Mouse (Mus musculus) neural tube, embryonic 15.5 days (tissue): ENCODE data around the gene Fam209. TPM values are rescaled to one million over a fixed set of nuclear protein-coding genes. Genes with fewer than 3 reads are reported as not detected.

ENCODE experiments used
- ATAC-seq: fragments of 200-750 bp; cut with Nextera tagmentation; 2 replicates; pipeline ENCODE4 v1.8.0; 2017; ENCODE audit warnings: mild to moderate bottlenecking, moderate TSS enrichment, moderate library complexity; ENCODE audit not compliant: low FRiP score
- H3K27ac ChIP-seq: fragments of 300-500 bp; sonication (generic); replicated peaks from 2 replicates; pipeline ENCODE4 v1.5.1; 2015; ENCODE audit warnings: mild to moderate bottlenecking, inconsistent platforms
- H3K27me3 ChIP-seq: fragments of 300-500 bp; sonication (generic); replicated peaks from 2 replicates; pipeline ENCODE4 v1.6.1; 2015; ENCODE audit warnings: inconsistent platforms
- H3K36me3 ChIP-seq: fragments of 300-500 bp; sonication (generic); 2 replicates; pipeline ENCODE4 v1.6.1; 2015; ENCODE audit warnings: inconsistent platforms
- H3K4me1 ChIP-seq: fragments of 300-500 bp; sonication (generic); 2 replicates; pipeline ENCODE4 v1.6.1; 2015; ENCODE audit warnings: inconsistent platforms
- H3K4me2 ChIP-seq: fragments of 300-500 bp; sonication (generic); 2 replicates; pipeline ENCODE4 v1.6.1; 2015; ENCODE audit warnings: inconsistent platforms, mild to moderate bottlenecking, moderate library complexity
- H3K4me3 ChIP-seq: fragments of 300-500 bp; sonication (generic); replicated peaks from 2 replicates; pipeline ENCODE4 v1.5.1; 2015; ENCODE audit warnings: mild to moderate bottlenecking, inconsistent platforms
- H3K9ac ChIP-seq: fragments of 300-500 bp; sonication (generic); replicated peaks from 2 replicates; pipeline ENCODE4 v1.6.1; 2015; ENCODE audit warnings: mild to moderate bottlenecking, inconsistent platforms
- H3K9me3 ChIP-seq: fragments of 300-500 bp; sonication (generic); replicated peaks from 2 replicates; pipeline ENCODE4 v1.6.1; 2016; ENCODE audit warnings: inconsistent platforms
- WGBS: fragments of 180-500 bp; shearing (Covaris S2); methylation state at CpG from one replicate; pipeline ENCODE4 v1.1.7; 2015; ENCODE audit warnings: mixed read lengths; 5-methylcytosine and 5-hydroxymethylcytosine counted together
- polyA plus RNA-seq: library from polyadenylated mRNA; unstranded; fragments of >200 nt; fragmentation: Nextera tagmentation; extraction: Ambion mirVana; gene quantifications from 2 replicates; pipeline ENCODE4 v1.2.1, GENCODE M21; 2015

Fam209 gene
- polyA plus RNA-seq, 1 experiment from 2014 or later = not detected

DNA sequence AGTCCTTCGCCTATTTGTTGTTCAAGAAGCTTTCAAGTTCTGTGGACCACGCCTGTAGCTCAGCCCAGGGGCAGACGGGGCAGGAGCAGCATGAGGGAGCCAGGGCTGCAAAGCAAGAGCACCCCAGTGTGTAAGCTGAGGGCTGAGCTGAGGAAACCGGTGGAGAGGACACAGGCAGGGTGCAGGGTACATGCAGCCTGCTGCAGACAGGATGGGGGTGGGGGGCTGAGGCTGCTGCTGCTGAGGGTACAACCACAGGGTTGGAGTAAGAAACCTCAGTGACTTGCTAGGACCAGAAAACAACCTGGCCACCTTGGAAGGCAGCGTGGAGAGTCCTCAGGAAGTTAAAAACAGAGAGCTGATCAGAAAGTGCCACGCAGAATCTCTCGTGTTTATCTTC lies 8.0 kb downstream of the Fam209 start:
- Histone ChIP-seq H3K9me3 (no peaks in the 10 kb centered on the region), H3K4me1 (peaks cover 5% of the 10 kb centered on the region; the same call in 1 of the 2 replicates), H3K9ac (no peak overlapping the region), H3K4me2 (no peak overlapping the region), H3K27me3 (peaks cover 3% of the 10 kb centered on the region; the same call in 1 of the 2 replicates), H3K36me3 (no peaks in the 10 kb centered on the region), H3K27ac (no peak overlapping the region), H3K4me3 (no peak overlapping the region)
- WGBS = 76% methylated on average over 7 of the region's 7 CpGs
- ATAC-seq = no peak

GRCm38 (mm10) chr2:172481654-172482385 lies 9.5 kb downstream of the Fam209 start:
- Histone ChIP-seq H3K36me3 (no peaks in the 10 kb centered on the region), H3K4me3 (no peak overlapping the region), H3K9me3 (no peaks in the 10 kb centered on the region), H3K4me2 (no peak overlapping the region), H3K27ac (no peak overlapping the region), H3K4me1 (peaks cover 5% of the 10 kb centered on the region; the same call in 1 of the 2 replicates), H3K9ac (no peak overlapping the region), H3K27me3 (no peaks in the 10 kb centered on the region; the same call in 1 of the 2 replicates)
- ATAC-seq = no peak
- 87% methylated on average over 16 of the region's 16 CpGs for WGBS

- 77% methylated on average over 14 of the region's 14 CpGs for WGBS
- Histone ChIP-seq H3K9me3 (no peaks in the 10 kb centered on the region), H3K4me2 (no peak overlapping the region), H3K27ac (no peak overlapping the region), H3K4me3 (no peak overlapping the region), H3K9ac (no peak overlapping the region), H3K4me1 (peaks cover 5% of the 10 kb centered on the region; the same call in 1 of the 2 replicates), H3K36me3 (no peaks in the 10 kb centered on the region), H3K27me3 (no peaks in the 10 kb centered on the region)
- no peak for ATAC-seq
These were observed 11.6 kb downstream of the Fam209 start for GRCm38 (mm10) chr2:172483766-172484413.

DNA sequence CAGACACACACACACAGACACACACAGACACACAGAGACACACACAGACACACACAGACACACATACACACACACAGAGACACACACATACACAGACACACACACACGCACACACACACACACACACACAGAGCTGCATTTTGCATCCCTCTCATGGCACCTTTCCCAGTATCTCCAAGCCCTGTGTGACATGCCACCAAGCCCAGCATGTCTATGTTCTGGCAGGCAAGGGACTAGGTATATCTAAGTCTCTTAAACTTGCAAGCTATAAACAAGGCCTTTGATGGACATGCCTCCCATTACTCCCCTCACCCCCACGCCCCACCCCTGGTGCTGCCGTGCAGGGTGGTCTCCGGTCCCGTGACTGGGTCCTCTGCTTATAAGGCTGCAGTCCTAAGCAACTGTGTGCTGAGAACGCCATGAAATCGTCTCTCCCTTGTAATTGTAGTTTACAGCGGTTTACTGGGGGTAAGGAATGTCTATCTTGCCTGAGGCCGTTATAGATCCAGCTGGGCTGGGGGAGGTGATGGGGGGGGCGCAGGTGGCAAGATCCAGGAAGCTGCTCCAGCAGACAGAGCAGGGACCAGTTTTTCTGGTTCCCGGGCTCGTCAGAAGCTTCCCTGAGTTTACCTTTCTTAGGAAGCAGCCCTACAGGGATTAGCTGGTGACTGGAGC lies 12.5 kb downstream of the Fam209 start:
- WGBS = 29% methylated on average over 12 of the region's 12 CpGs

GRCm38 (mm10) chr2:172496736-172497345 lies 24.5 kb downstream of the Fam209 start:
- ATAC-seq = no peak
- H3K27me3 ChIP-seq = no peaks in the 10 kb centered on the region
- no peaks in the 10 kb centered on the region for H3K9me3 ChIP-seq
- H3K4me2 ChIP-seq = no peak overlapping the region
- H3K4me3 ChIP-seq = no peak overlapping the region
- no peak overlapping the region for H3K27ac ChIP-seq
- WGBS = 81% methylated on average over 8 of the region's 8 CpGs
- H3K9ac ChIP-seq = no peak overlapping the region
- no peaks in the 10 kb centered on the region for H3K4me1 ChIP-seq
- H3K36me3 ChIP-seq = no peaks in the 10 kb centered on the region

More for the DNA sequence above, 12.5 kb downstream of the Fam209 start:
- no peak overlapping the region for H3K4me2 ChIP-seq
- H3K27ac ChIP-seq = no peak overlapping the region
- H3K9ac ChIP-seq = no peak overlapping the region
- ATAC-seq = no peak
- H3K27me3 ChIP-seq = no peaks in the 10 kb centered on the region
- no peaks in the 10 kb centered on the region for H3K36me3 ChIP-seq
- H3K4me3 ChIP-seq = no peak overlapping the region
- H3K4me1 ChIP-seq = peaks cover 5% of the 10 kb centered on the region; the same call in 1 of the 2 replicates
- no peaks in the 10 kb centered on the region for H3K9me3 ChIP-seq

DNA sequence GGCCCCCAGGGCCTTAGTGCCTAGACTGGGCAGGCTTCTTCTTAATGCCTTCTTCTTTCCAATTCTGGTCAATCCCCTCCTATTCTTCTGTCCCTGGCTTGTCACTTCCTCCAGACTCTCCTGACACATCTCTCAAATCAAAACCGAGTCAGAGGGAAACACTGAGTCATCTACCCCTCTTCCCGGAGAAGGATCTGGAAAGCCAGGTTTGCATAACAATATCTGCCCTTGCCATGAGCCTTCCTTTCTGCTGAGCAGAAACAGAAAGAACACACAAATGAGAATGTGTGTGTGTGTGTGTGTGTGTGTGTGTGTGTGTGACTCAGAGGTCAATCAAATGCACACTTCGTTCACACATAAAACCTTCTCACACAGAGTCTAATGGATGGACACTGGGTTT lies 26.5 kb downstream of the Fam209 start:
- no peak overlapping the region for H3K9ac ChIP-seq
- no peaks in the 10 kb centered on the region for H3K9me3 ChIP-seq
- H3K4me1 ChIP-seq = no peaks in the 10 kb centered on the region
- 36% methylated on average over 3 of the region's 3 CpGs for WGBS
- H3K27me3 ChIP-seq = no peaks in the 10 kb centered on the region
- H3K27ac ChIP-seq = no peak overlapping the region
- H3K36me3 ChIP-seq = no peaks in the 10 kb centered on the region
- H3K4me3 ChIP-seq = no peak overlapping the region
- H3K4me2 ChIP-seq = no peak overlapping the region
- ATAC-seq = no peak

- H3K9ac ChIP-seq = no peak overlapping the region
- 65% methylated on average over 7 of the region's 7 CpGs for WGBS
- no peak overlapping the region for H3K27ac ChIP-seq
- H3K27me3 ChIP-seq = no peaks in the 10 kb centered on the region
- H3K36me3 ChIP-seq = no peaks in the 10 kb centered on the region
- ATAC-seq = no peak
- no peaks in the 10 kb centered on the region for H3K9me3 ChIP-seq
- H3K4me3 ChIP-seq = no peak overlapping the region
- H3K4me1 ChIP-seq = no peaks in the 10 kb centered on the region
- no peak overlapping the region for H3K4me2 ChIP-seq
These were observed 28.5 kb downstream of the Fam209 start for GRCm38 (mm10) chr2:172500752-172501316.

GRCm38 (mm10) chr2:172501341-172501740 lies 29.0 kb downstream of the Fam209 start:
- Histone ChIP-seq H3K27me3 (no peaks in the 10 kb centered on the region), H3K27ac (no peak overlapping the region), H3K4me3 (no peak overlapping the region), H3K4me2 (no peak overlapping the region), H3K4me1 (no peaks in the 10 kb centered on the region), H3K9me3 (no peaks in the 10 kb centered on the region), H3K36me3 (no peaks in the 10 kb centered on the region), H3K9ac (no peak overlapping the region)
- WGBS = 5% methylated on average over 4 of the region's 4 CpGs
- no peak for ATAC-seq

- WGBS = 75% methylated on average over 14 of the region's 14 CpGs
- no peak overlapping the region for H3K4me2 ChIP-seq
- no peak for ATAC-seq
- H3K4me3 ChIP-seq = no peak overlapping the region
- no peak overlapping the region for H3K27ac ChIP-seq
- H3K4me1 ChIP-seq = no peaks in the 10 kb centered on the region
- no peaks in the 10 kb centered on the region for H3K9me3 ChIP-seq
- no peaks in the 10 kb centered on the region for H3K27me3 ChIP-seq
- H3K9ac ChIP-seq = no peak overlapping the region
- no peaks in the 10 kb centered on the region for H3K36me3 ChIP-seq
These were observed 29.8 kb downstream of the Fam209 start for GRCm38 (mm10) chr2:172502168-172502567.

DNA sequence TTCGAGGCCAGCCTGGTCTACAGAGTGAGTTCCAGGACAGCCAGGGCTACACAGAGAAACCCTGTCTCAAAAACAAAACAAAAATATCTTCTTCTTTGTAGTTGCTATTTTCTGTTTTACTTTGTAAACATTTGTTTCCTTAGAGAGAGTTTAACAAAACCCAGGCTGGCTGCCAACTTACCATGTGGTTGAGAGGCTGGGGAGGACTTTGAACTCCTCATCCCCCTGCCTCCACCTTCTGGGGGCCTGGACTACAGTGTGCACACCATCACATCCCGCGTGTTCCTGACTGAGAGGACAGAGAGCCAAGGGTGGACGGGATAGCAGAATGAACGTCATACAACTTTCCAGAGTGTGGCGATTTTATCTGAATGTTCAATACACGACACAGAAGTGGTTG lies 33.8 kb downstream of the Fam209 start:
- no peak overlapping the region for H3K27ac ChIP-seq
- H3K9me3 ChIP-seq = no peaks in the 10 kb centered on the region
- no peaks in the 10 kb centered on the region for H3K4me1 ChIP-seq
- H3K36me3 ChIP-seq = no peaks in the 10 kb centered on the region
- H3K9ac ChIP-seq = no peak overlapping the region
- no peaks in the 10 kb centered on the region for H3K27me3 ChIP-seq
- WGBS = 88% methylated on average over 7 of the region's 7 CpGs
- ATAC-seq = no peak
- H3K4me3 ChIP-seq = no peak overlapping the region
- no peak overlapping the region for H3K4me2 ChIP-seq

- Histone ChIP-seq H3K4me2 (no peak overlapping the region), H3K4me3 (no peak overlapping the region), H3K9me3 (no peaks in the 10 kb centered on the region), H3K36me3 (no peaks in the 10 kb centered on the region), H3K27ac (no peak overlapping the region), H3K4me1 (no peaks in the 10 kb centered on the region), H3K9ac (no peak overlapping the region), H3K27me3 (no peaks in the 10 kb centered on the region)
- 94% methylated on average over 15 of the region's 15 CpGs for WGBS
- ATAC-seq = no peak
These were observed 37.9 kb downstream of the Fam209 start for GRCm38 (mm10) chr2:172510056-172510712.
